Mouse (Mus musculus): Measurements from ENCODE around the gene Ctbp2. TPM values are rescaled to one million over a fixed set of nuclear protein-coding genes. Genes with fewer than 3 reads are reported as not detected.
A peak's percentile ranks its signal among the peaks of the same experiment; 100 is the strongest.

Gene Ctbp2
- total RNA-seq, 4 experiments from 2014 or later, result 26.0 to 30.6 (median 27.5) TPM

DNA sequence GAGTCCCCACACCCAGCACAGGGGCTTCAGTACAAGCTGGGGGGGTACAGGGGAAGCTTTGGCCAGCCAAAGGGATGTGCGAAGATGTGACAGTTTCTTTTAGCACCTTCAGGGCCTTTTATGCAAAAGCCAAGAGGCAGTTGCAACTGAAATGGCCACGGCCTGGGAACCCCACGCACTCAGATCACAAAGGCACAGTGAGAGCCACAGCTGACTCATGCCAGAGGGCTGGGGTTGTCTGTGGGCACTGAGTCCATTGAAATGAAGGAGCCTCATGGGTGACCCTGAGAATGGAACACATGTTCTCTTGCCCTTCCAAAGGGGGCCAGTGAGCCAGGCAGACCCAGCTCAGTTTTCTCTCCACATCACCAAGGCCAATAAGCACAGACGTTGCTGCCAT is 115.5 kb downstream of the Ctbp2 start:
- no peak for DNase-seq (ENCODE audit: low spot score in 2 of 2)

GRCm38 (mm10) chr7:133007343-133007742 is 116.8 kb downstream of the Ctbp2 start:
- no peak for DNase-seq (ENCODE audit: low spot score in 2 of 2)

DNA sequence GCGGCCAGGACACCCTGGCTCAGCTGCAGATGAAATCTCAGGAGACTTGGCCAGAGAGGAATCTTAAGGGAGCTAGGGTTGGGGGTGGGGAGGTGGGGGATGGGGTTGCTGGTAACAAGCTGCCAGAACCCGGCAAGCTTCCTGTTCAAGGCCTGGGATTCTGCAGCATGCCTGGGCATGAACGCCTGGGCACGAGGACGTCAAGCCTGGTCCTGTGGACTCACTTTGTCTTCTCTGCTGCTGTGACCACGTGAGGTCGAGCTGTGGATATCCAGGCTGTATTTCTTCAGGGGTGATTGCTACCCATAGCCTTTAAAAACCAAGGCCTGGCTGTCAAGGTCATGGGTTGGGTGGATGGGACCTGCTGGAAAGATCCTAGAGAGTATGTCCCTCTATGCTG is 118.4 kb downstream of the Ctbp2 start:
- DNase-seq (ENCODE audit: low spot score in 2 of 2), result no peak

GRCm38 (mm10) chr7:133003421-133003820 is 120.7 kb downstream of the Ctbp2 start:
- peak; percentile 75 to 79 for DNase-seq (ENCODE audit: low spot score in 2 of 2)

- DNase-seq (ENCODE audit: low spot score in 2 of 2), result no peak
Measured at GRCm38 (mm10) chr7:133002271-133002670, 121.9 kb downstream of the Ctbp2 start.

- DNase-seq (ENCODE audit: low spot score in 2 of 2), result no peak
Measured at GRCm38 (mm10) chr7:133001388-133001787, 122.8 kb downstream of the Ctbp2 start.

DNA sequence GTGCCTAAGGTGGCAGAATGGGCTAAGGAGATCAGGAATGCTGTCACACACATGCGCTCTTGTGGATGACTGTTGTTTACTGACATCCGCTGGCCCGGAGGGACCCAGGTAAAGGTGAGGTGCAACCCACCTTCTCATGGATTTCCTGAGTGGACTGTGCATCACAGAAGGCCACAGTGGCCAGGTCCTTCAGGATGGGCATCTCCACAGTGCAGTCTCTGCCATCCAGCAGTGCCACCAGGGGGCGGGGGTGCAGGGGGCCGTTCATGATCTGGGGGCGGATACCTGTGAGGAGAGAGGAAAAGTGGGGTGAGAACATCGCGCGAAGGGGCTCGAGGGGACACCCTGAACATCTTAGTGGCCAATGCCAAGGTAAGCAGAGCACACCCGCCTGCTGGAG is 125.1 kb downstream of the Ctbp2 start:
- no peak for DNase-seq (ENCODE audit: low spot score in 2 of 2)

DNA sequence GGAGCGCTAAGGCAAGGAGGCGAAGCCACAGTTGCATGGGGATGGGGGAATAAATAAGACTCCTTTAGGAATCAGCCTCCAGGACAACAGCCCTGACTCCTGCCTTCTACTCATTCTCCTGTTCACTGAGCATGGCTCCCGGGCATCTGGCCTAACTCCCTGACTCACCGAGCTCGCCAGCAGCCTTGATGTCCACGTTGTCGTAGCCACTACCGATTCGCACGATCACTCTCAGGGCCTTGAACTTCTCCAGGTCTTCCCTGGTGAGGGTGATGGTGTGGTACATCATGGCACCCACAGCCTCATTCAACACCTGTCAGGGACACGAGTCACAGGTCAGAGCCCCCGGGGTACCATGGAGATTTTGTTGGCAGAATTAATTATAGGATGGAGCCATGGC is 125.5 kb downstream of the Ctbp2 start:
- no peak for DNase-seq (ENCODE audit: low spot score in 2 of 2)

DNA sequence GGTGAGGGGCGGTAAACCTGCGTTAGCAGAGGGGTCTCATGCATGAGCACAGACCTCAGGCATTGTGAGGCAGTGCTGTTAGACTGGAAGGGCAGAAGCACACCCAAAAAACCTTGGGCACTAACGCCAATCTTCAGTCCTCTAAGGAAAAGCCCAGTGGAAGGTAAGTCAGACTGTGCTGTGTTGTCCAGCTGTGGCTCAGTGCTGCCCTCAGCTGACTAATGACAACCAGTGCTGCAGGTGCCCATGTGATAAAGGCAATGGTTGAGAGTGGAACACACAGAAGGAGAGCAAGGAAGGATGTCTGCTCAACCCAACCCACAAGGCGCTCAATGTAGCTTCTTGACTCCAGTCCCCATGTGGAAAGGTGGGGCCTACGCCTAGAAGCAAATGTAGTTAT is 127.8 kb downstream of the Ctbp2 start:
- DNase-seq (ENCODE audit: low spot score in 2 of 2), result no peak

DNA sequence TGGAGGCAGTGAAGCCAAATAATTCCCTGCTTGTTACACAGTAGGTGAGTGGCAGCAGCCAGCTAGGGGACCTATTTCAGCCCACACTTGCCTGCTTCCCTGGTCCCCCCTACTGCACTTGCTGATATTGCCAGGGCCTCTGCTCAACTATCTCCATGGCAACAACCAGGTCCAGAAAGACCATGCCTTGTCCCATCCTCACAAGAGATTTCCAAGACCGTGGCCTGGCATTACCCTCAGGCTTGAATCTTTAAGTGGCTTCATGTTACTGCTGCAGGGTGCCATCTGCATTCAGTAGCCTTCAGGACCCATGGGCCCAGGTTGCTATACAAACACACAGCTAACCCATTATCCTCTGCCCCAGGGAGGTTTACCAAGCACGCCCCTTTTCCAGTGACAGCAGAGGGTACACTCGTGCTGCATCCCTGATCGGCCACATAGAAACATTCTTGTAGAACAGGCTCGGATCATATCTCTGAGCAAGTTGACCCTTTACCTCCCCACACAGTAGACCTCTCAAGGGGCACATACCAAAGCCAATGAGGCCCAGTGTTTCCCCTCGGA is 129.4 kb downstream of the Ctbp2 start:
- no peak for DNase-seq (ENCODE audit: low spot score in 2 of 2)

DNA sequence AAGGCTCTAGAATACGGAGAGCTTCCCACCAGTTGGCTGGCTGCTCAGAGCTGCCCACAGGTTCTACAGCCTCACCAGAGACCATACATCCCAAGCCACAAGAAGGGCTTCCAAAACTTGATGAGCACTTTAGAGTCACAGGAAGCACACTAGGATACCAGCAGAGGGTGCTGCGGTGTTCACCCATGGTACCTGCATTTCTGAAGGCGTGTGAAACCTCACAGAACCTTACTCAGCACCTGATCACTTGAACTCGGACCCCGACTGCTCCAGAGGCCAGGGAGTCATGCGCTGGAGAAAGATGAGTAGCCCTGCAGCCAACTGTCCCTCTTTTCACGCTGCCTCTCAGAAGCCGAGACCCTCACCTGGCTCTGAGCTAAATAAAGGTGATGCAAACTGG is 130.0 kb downstream of the Ctbp2 start:
- DNase-seq (ENCODE audit: low spot score in 2 of 2), result no peak

- no peak for DNase-seq (ENCODE audit: low spot score in 2 of 2)
Measured at GRCm38 (mm10) chr7:132992967-132993615, 131.1 kb downstream of the Ctbp2 start.

- no peak for DNase-seq (ENCODE audit: low spot score in 2 of 2)
Measured at GRCm38 (mm10) chr7:132991240-132991900, 132.8 kb downstream of the Ctbp2 start.

GRCm38 (mm10) chr7:132989839-132990238 is 134.3 kb downstream of the Ctbp2 start:
- no peak for DNase-seq (ENCODE audit: low spot score in 2 of 2)

DNA sequence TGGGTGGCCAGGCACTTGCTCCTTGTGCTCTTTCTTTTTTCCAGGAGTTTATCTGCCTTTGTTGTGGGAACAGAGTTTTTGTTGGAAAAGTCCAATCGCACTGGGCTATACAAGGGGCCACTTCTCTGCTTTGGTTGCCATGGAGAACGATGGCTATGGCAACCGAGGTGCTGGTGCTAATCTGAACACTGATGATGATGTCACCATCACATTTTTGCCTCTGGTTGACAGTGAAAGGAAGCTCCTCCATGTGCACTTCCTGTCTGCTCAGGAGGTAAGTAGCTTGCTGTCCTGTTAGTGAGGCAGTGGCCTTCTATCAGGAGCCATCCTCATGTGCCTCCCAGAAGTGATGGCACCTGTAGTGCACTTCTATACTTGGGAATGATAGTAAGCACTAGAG is 141.5 kb downstream of the Ctbp2 start:
- no peak for DNase-seq (ENCODE audit: low spot score in 2 of 2)

- DNase-seq (ENCODE audit: low spot score in 2 of 2), result no peak
Measured at GRCm38 (mm10) chr7:132977981-132978380, 146.2 kb downstream of the Ctbp2 start.

GRCm38 (mm10) chr7:132976079-132976478 is 148.1 kb downstream of the Ctbp2 start:
- no peak for DNase-seq (ENCODE audit: low spot score in 2 of 2)

GRCm38 (mm10) chr7:132972079-132972478 is 152.1 kb downstream of the Ctbp2 start:
- no peak for DNase-seq (ENCODE audit: low spot score in 2 of 2)

DNA sequence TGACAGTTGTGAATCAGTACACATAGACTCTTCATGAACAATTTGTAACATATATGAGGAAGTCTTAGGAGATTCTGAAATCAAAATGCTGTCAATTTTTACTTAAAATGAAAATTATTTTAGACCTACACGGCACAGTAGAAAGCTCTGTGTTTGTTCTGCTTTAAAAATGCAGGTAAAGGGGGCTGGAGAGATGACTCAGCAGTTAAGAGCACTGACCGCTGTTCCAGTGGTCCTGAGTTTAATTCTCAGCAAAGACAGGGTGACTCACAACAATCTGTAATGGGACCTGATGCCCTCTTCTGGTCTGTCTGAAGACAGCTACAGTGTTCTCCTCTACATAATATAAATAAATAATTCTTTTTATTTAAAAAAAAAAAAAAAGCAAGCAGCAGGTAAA is 158.4 kb downstream of the Ctbp2 start:
- DNase-seq (ENCODE audit: low spot score in 2 of 2), result no peak

DNA sequence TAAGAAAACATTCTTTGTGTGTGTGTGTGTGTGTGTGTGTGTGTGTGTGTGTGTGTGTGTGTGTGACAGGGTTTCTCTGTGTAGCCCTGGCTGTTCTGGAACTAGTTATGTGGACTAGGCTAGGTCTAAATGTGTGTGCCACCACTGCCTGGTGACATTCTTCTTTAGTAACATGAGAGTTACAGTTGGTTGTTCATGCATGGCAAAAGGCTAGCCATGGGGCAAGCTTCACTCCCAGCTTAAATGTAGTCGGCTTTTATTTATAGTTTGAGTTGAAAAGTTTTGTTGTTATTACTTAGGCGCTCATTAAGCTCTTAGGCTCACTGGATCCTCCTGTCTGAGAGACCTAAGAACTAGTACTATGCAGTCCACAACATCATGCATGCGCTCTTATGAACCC is 159.8 kb downstream of the Ctbp2 start:
- no peak for DNase-seq (ENCODE audit: low spot score in 2 of 2)

DNA sequence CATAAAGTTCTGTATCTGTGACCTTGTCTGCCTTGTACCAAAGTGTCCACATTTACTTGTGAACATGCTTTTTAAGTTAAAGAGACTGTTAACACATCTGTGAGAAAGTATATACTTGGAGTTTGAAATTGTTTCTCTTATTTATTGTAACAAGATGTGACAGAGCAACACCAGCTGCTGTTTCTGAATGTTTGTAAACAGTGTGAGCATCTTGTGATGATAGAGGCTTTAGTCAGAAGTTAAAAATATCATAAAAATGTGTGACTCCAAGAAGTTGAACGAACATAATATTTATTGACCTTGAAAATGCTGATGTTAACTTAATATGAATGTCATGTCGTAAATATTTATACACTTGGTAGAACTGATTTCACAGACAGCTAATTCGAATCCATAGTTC is 173.5 kb downstream of the Ctbp2 start:
- DNase-seq (ENCODE audit: low spot score in 2 of 2), result no peak

GRCm38 (mm10) chr7:132949968-132950367 is 174.2 kb downstream of the Ctbp2 start:
- no peak for DNase-seq (ENCODE audit: low spot score in 2 of 2)

DNA sequence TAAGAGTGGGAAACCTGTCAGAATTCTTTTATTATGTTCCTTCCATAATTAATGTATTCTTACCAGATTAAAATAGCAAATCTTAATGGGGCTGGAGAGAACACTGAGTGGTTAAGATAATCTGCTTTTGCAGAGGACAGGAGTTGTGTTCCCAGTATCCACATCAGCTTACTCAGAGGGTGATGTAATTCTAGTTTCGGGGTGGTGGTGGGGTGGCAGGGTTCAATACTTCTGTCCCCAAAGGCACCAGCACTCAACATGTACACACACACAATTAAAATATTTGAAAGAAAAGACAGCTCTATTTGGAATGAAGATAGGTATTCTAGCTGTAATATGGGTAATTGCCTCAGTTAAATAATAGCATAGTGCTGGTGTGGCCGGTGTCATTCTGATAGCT is 183.6 kb downstream of the Ctbp2 start:
- DNase-seq (ENCODE audit: low spot score in 2 of 2), result no peak

Data from left cerebral cortex, adult 8-10 months (tissue).